ENCODE assay signal across 14 mouse cellular contexts in the genomic region with DNA sequence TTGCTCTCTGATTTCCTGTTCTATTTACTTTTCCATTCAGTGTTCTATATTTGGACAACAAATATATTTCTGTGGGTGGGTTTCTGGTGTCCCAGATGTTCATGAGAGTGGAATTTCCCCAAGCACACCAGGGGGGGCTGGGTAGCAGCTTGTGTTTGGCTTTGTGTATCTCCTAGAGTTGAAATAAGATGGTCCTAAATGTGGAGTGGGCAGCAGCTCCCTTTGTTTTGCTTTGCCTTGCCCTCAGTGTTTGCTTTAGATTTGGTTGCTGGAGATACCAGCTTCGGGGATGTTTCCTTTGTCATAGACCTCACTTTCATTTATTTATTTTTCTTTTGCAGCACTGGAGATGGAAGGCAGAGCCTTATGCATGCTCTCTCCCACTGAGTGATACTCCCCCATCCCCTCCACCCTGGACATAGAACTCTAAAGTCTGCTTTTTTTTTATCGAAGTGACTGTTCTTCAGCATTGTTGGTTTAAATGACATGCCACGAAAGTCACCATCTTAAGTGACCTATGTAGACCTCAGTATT.
"Had no signal": no experiment of that assay in that cellular context is flagged by ENCODE, and none has a peak within 500 bp of the region (broad histone marks: within the 10 kb centered on the region; RNA-seq: fewer than 3 reads in every experiment).

No protein-coding gene starts in this region.

- ATAC-seq: lung, postnatal 0 days had no signal

- H3K4me2 ChIP-seq: liver, embryonic 11.5 days; liver, embryonic 15.5 days; neural tube, embryonic 15.5 days had no signal

- H3K36me3 ChIP-seq: liver, embryonic 15.5 days; neural tube, embryonic 15.5 days had no signal

- H3K9me3 ChIP-seq: limb, embryonic 10.5 days; liver, embryonic 15.5 days; midbrain, embryonic 10.5 days; neural tube, embryonic 15.5 days had no signal

- H3K27ac ChIP-seq: limb, embryonic 10.5 days; liver, embryonic 15.5 days; midbrain, embryonic 10.5 days; neural tube, embryonic 15.5 days had no signal

- H3K9ac ChIP-seq: liver, embryonic 15.5 days; neural tube, embryonic 15.5 days had no signal

- H3K4me3 ChIP-seq: limb, embryonic 10.5 days; liver, embryonic 15.5 days; midbrain, embryonic 10.5 days; myocyte; neural tube, embryonic 15.5 days had no signal

- H3K27me3 ChIP-seq: liver, embryonic 15.5 days; neural tube, embryonic 15.5 days had no signal

- H3K4me1 ChIP-seq: limb, embryonic 10.5 days had no signal

- DNase-seq: kidney, adult 8-10 months; lung, adult 2 months; lung, postnatal 36 days; midbrain, embryonic 14.5 days; right cerebral cortex, adult 18-20 months; right cerebral cortex, postnatal 25 days; thymus, postnatal 14 days had no signal
